Mouse (Mus musculus) liver, embryonic 16.5 days (tissue): ENCODE data around the gene Pdzd9. TPM values are rescaled to one million over a fixed set of nuclear protein-coding genes. Genes with fewer than 3 reads are reported as not detected.

Experiments used
- ATAC-seq: fragments of 200-750 bp; cut with Nextera tagmentation; 2 replicates; pipeline ENCODE4 v1.8.0; 2017; ENCODE audit warnings: low read depth, mild to moderate bottlenecking, moderate number of reproducible peaks, moderate library complexity
- H3K27ac ChIP-seq: fragments of 300-500 bp; sonication (generic); 2 replicates; pipeline ENCODE4 v1.5.1; 2014; ENCODE audit warnings: mild to moderate bottlenecking, low read length
- H3K27me3 ChIP-seq: fragments of 300-500 bp; sonication (generic); 2 replicates; pipeline ENCODE4 v1.6.1; 2014; ENCODE audit warnings: low read depth, low read length, mixed read lengths; ENCODE audit not compliant: control insufficient read depth, insufficient read depth
- H3K36me3 ChIP-seq: fragments of 300-500 bp; sonication (generic); 2 replicates; pipeline ENCODE4 v1.6.1; 2014; ENCODE audit warnings: mild to moderate bottlenecking; ENCODE audit not compliant: control insufficient read depth, insufficient read depth
- H3K4me1 ChIP-seq: fragments of 300-500 bp; sonication (generic); 2 replicates; pipeline ENCODE4 v1.6.1; 2014; ENCODE audit warnings: low read depth, low read length, mixed read lengths; ENCODE audit not compliant: control insufficient read depth
- H3K4me2 ChIP-seq: fragments of 300-500 bp; sonication (generic); 2 replicates; pipeline ENCODE4 v1.6.1; 2014; ENCODE audit warnings: low read depth, low read length, mixed read lengths
- H3K4me3 ChIP-seq: fragments of 300-500 bp; sonication (generic); 2 replicates; pipeline ENCODE4 v1.5.1; 2014; ENCODE audit warnings: low read depth, mild to moderate bottlenecking, low read length
- H3K9ac ChIP-seq: fragments of 300-500 bp; sonication (generic); 2 replicates; pipeline ENCODE4 v1.6.1; 2014; ENCODE audit warnings: low read depth, low read length
- H3K9me3 ChIP-seq: fragments of 300-500 bp; sonication (generic); replicated peaks from 2 replicates; pipeline ENCODE4 v1.6.1; 2016; ENCODE audit warnings: low read length; ENCODE audit not compliant: control insufficient read depth
- WGBS: fragments of 180-500 bp; shearing (Covaris S2); extraction: QIAGEN DNeasy Blood & Tissue Kit; methylation state at CpG from one replicate; pipeline ENCODE4 v1.1.7; 2014; ENCODE audit not compliant: insufficient replicate concordance; 5-methylcytosine and 5-hydroxymethylcytosine counted together
- polyA plus RNA-seq: library from polyadenylated mRNA; unstranded; fragments of >200 nt; fragmentation: Nextera tagmentation; extraction: Ambion mirVana; gene quantifications from 2 replicates; pipeline ENCODE4 v1.2.1, GENCODE M21; 2015

Gene Pdzd9
- polyA plus RNA-seq, 1 experiment from 2014 or later = 0.13 TPM

DNA sequence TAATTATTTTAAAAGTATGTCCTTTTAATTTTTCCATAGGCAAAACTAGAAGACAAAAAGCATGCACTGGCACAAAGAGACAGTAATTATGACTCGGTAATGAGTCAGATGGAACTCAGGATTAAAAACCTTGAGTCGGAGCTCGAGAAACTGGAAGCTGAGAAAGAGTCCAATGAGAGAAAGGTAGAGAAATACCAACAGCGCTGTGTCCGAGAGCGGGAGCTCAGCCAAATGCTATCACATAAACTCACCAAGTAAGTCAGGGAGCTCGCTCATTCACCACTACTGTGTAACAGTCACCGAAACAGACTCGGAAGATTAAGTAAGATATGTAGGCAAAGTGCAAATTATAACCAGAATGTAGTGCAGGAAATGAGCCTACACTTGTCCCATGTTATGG lies 49.3 kb downstream of the Pdzd9 start:
- WGBS = 69% methylated on average over 9 of the region's 9 CpGs
- Histone ChIP-seq H3K4me2 (no peak overlapping the region), H3K4me3 (no peak overlapping the region), H3K36me3 (no peaks in the 10 kb centered on the region), H3K4me1 (no peaks in the 10 kb centered on the region), H3K27me3 (no peaks in the 10 kb centered on the region), H3K9me3 (no peaks in the 10 kb centered on the region), H3K9ac (no peak overlapping the region), H3K27ac (no peak overlapping the region)
- ATAC-seq = no peak

DNA sequence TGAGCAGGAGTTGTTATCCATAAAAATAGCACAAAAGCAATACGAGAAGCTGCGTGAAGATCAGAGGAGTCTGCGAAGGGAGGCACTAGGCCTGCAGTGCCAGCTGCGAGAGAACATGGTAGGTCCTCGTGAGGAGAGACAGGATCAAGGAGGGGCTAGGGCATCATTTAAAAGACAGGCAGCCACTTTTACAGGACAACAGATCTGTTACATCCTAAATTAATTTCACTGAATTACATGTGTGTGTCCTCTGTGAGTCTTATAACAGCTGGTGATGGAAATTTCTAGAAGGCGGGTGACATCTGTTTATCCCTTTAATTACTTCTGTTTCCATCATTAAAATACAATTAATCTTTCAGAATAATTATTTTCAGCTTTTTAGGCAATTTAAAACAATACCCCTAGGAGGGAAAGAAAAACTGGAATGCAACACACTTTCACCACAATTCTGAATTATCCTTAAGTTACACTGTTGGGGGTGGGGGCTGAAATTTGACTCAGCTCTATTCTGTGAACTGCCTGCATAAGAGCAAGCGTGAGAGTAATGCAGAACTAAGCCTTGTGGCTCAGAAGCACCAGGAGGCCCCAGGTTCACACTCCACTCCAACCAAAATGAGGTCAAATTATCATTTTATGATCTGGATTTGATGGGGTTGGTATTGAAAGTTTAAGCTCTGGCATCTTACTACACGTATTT lies 49.9 kb downstream of the Pdzd9 start:
- Histone ChIP-seq H3K4me2 (no peak overlapping the region), H3K9me3 (no peaks in the 10 kb centered on the region), H3K27ac (no peak overlapping the region), H3K27me3 (no peaks in the 10 kb centered on the region), H3K36me3 (no peaks in the 10 kb centered on the region), H3K4me1 (no peaks in the 10 kb centered on the region), H3K9ac (no peak overlapping the region), H3K4me3 (no peak overlapping the region)
- 61% methylated on average over 8 of the region's 8 CpGs for WGBS
- no peak for ATAC-seq

Other genes with a start within 250 kb of the Pdzd9 start
- gene Uqcrc2, start 35.2 kb downstream of the Pdzd9 start, polyA plus RNA-seq = 119 and 127 TPM in 2 replicates
- gene Mosmo, start 7.3 kb upstream of the Pdzd9 start, polyA plus RNA-seq = 2.2 and 2.4 TPM in 2 replicates
- gene Vwa3a, start 69.0 kb upstream of the Pdzd9 start, polyA plus RNA-seq = 0.12 and 0.22 TPM in 2 replicates
- gene Gm5737, start 142.0 kb upstream of the Pdzd9 start, polyA plus RNA-seq = not detected in 2 replicates
- gene Eef2k, start 172.5 kb upstream of the Pdzd9 start, polyA plus RNA-seq = 46.5 and 52.1 TPM in 2 replicates
- 10.1 and 10.4 TPM in 2 replicates for gene Polr3e, start 247.4 kb upstream of the Pdzd9 start, polyA plus RNA-seq